Mouse (Mus musculus) brain, embryonic 14.5 days (tissue): Measurements from ENCODE around the gene Gm20521.

Source experiments
- CTCF ChIP-seq: fragments of 200-500 bp; IDR thresholded peaks from 2 replicates; pipeline ENCODE4 v1.5.1; 2012; ENCODE audit warnings: inconsistent platforms, mild to moderate bottlenecking, moderate library complexity, borderline replicate concordance; ENCODE audit not compliant: insufficient read depth, insufficient read length; ENCODE audit errors: extremely low read depth
- POLR2A ChIP-seq: fragments of 200-500 bp; IDR thresholded peaks from 2 replicates; pipeline ENCODE4 v1.6.1; 2012; ENCODE audit warnings: mild to moderate bottlenecking, inconsistent platforms, borderline replicate concordance; ENCODE audit not compliant: poor library complexity, insufficient read depth, insufficient read length, severe bottlenecking; ENCODE audit errors: extremely low read depth

DNA sequence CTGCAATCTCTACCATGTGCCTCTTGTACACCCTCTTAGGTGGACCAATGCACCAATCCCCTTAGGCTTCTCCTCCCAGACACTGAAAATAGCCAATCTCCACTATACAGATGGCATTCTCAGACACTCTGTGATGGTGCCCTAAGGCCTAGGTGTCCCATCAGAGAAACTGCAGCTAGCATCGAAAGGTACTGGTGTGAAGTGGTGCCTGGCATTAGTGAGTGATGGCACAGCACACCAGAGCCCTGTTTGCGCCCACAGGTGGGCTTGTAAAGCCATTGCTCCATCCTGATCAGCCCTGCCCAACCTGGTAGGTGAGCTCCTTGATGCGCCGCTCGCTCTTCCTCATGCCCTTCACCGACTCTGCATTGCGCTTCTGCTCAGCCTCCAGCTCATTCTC is 60.7 kb downstream of the Gm20521 start:
- no peak for TF ChIP-seq CTCF
- TF ChIP-seq POLR2A: no peak
